Mouse (Mus musculus): ENCODE results near the gene Tead1. TPM values are rescaled to one million over a fixed set of nuclear protein-coding genes. Genes with fewer than 3 reads are reported as not detected.

Tead1 gene
- polyA plus RNA-seq, 1 experiment from 2014 or later: 15.9 TPM

DNA sequence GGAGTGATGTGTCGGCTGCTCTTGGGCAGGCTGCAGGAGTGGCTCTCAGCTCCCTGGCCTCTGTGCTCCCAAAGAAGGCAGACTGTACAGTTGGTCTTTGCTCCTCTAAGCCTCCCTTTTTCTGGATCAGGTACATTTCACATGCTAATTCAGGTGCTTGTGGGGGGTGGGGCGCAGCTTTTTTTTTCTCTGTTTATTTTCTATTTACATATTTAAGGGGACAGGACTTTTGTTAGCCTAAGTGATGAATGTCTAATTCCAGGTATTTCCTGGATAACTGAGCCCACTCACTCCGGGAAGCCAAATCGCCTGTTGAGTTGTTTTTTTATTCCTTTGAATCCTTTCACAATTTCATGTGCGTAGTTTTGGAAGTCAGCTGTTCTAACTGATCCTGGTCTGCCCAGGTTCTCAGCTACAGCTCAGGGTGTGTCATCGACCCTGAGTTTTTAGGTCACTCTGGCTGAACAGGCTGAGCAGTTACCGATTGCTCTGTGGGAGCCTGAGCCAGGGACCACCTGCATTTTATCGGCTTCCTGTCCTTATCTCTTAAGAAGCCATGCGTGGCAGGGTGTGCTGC, 9.4 kb downstream of the Tead1 start:
- WGBS: 40% methylated on average over 9 of the region's 9 CpGs
- Histone ChIP-seq H3K4me2 (no peak overlapping the region), H3K4me3 (replicated peaks) (no peak overlapping the region), H3K36me3 (no peaks in the 10 kb centered on the region), H3K4me1 (peaks cover 46% of the 10 kb centered on the region), H3K9me3 (replicated peaks) (no peaks in the 10 kb centered on the region), H3K27ac (replicated peaks) (no peak overlapping the region), H3K27me3 (replicated peaks) (no peaks in the 10 kb centered on the region), H3K9ac (replicated peaks) (no peak overlapping the region)
- no peak for ATAC-seq (ENCODE audit: low FRiP score)

DNA sequence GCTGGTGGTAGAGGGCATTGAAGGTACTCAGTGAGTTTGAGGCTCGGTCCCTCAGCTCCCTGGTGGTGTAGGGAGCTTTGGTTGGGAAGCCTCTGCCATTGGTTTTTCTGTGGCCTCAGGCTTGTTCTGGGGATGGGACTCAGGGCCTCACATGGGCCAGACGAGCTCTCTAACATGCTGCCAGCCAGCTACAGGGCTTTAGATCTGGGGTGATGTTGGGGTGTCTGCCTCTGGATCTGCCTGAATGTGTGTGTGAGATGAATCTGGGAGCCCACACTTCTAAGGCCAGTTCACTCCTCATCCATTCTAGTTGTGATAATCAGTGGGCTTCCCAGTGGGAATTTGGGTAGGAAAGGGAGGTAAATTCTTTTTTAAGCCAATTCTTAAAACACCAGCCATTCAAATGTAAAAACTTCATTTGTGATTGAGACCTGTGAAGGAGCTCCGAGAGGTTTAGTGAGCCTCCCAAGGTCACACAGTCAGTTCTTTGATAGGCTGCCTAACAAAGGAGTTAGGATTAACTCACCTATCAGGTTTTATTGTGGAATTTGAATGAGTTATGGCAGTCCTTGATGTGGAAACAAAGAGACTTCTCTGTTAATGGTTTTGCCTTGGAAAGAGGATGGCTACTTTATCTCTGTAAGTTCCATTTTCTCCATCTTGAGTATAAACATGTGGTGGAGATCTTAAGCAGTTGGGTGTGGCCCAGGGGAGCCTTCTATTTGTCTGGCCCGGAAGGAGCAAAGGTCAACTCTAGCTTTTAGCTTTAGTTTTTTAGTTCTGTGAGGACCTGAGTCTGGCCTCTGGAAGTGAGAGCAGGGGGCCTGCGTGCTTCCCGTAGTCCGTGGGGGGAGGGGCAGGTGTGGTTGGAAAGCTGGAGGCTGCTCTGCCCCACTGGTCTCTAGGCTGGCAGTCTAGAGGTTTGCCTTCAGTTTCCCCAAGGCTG, 12.0 kb downstream of the Tead1 start:
- ATAC-seq (ENCODE audit: low FRiP score): no peak
- no peak overlapping the region for H3K4me2 ChIP-seq
- 18% methylated on average over 7 of the region's 7 CpGs for WGBS
- no peaks in the 10 kb centered on the region for H3K27me3 ChIP-seq (replicated peaks)
- H3K27ac ChIP-seq (replicated peaks): no peak overlapping the region
- no peaks in the 10 kb centered on the region for H3K36me3 ChIP-seq
- H3K9me3 ChIP-seq (replicated peaks): no peaks in the 10 kb centered on the region
- no peak overlapping the region for H3K4me3 ChIP-seq (replicated peaks)
- peaks cover 36% of the 10 kb centered on the region for H3K4me1 ChIP-seq
- H3K9ac ChIP-seq (replicated peaks): no peak overlapping the region

DNA sequence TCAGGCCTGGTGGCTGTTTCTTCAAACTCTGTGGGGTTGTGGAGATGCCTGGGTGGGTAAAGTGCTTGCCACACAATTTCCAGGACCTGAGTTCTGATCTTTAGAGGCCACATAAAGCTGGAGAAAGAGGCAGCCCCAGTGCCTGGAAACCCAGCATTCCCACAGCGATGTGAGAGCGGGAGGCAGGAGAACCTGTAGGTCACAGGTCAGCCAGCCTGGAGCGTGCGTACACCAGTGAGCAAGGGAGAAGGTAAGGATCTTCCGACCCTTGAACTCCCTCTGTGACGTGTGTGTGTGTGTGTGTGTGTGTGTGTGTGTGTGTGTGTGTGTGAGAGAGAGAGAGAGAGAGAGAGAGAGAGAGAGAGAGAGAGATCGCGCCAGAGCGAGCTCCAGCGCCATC, 14.4 kb downstream of the Tead1 start:
- no peak overlapping the region for H3K9ac ChIP-seq (replicated peaks)
- no peak overlapping the region for H3K4me2 ChIP-seq
- no peak overlapping the region for H3K4me3 ChIP-seq (replicated peaks)
- H3K27ac ChIP-seq (replicated peaks): no peak overlapping the region
- no peaks in the 10 kb centered on the region for H3K27me3 ChIP-seq (replicated peaks)
- WGBS: 82% methylated on average over 10 of the region's 10 CpGs
- H3K9me3 ChIP-seq (replicated peaks): no peaks in the 10 kb centered on the region
- H3K4me1 ChIP-seq: peaks cover 52% of the 10 kb centered on the region
- ATAC-seq (ENCODE audit: low FRiP score): no peak
- no peaks in the 10 kb centered on the region for H3K36me3 ChIP-seq

DNA sequence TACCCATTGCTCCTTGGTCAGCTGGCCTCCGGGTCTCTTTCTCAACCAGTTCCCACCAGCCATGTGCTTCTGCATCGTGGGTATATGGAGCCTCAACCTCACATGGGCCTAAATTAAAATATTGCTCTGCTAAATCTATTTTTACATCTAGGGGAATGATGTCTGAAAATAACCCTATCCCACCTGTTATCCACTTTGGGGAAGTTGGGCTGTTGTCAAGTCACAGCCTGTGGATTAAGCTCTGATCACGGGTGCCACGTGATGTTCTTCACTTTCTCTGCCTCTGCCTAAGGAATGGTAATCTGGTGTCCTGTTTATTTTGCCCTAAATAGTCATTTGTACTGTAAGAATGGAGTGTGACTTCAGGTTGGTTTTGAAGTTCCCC, 17.7 kb downstream of the Tead1 start:
- WGBS: 49% methylated on average over 4 of the region's 4 CpGs

DNA sequence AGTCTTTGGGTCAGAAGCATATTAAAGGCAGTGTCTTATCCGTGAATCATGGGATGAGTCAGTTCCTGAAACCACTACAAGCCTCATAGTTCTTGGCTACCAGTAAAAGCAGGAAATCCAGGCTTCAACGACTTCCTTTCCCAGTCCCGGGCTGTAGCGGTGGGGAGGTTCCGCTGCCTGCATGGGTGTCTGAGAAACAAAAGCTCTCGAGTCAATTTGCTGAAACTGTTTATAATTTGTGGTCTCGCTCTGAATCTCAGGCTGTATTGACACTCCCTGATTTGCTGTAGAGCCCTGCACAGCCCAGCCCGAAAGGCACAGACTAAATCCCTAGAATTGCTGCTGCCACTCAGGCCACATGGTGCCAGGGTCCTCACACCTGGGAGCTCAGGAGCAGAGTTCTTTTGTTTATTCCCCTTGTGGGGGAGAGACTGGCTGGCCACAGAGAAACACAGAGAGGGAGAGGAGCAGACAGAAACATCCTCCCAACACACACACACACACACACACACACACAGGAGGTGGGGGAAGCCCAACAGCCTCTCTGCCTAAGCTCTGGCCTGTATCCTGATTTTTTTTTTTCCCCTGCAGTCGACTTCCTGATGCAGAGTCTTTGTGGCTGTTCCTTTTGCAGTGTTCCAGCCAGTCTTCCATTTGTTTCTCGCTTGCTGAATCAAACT, 18.2 kb downstream of the Tead1 start:
- peak; percentile 42; the same call in 1 of the 2 replicates for ATAC-seq (ENCODE audit: low FRiP score)
- peak overlapping the region; percentile 80 for H3K27ac ChIP-seq (replicated peaks)
- peaks cover 50% of the 10 kb centered on the region for H3K4me1 ChIP-seq
- H3K4me2 ChIP-seq: peak overlapping the region; percentile 27
- no peak overlapping the region for H3K9ac ChIP-seq (replicated peaks)
- WGBS: 12% methylated on average over 10 of the region's 10 CpGs
- no peak overlapping the region for H3K4me3 ChIP-seq (replicated peaks)
- no peaks in the 10 kb centered on the region for H3K36me3 ChIP-seq
- no peaks in the 10 kb centered on the region for H3K9me3 ChIP-seq (replicated peaks)
- H3K27me3 ChIP-seq (replicated peaks): no peaks in the 10 kb centered on the region

More for the DNA sequence above, 17.7 kb downstream of the Tead1 start:
- H3K36me3 ChIP-seq: no peaks in the 10 kb centered on the region
- H3K4me1 ChIP-seq: peaks cover 54% of the 10 kb centered on the region
- no peak overlapping the region for H3K9ac ChIP-seq (replicated peaks)
- no peak for ATAC-seq (ENCODE audit: low FRiP score)
- no peak overlapping the region for H3K4me2 ChIP-seq
- peak overlapping the region; percentile 80 for H3K27ac ChIP-seq (replicated peaks)
- no peak overlapping the region for H3K4me3 ChIP-seq (replicated peaks)
- no peaks in the 10 kb centered on the region for H3K9me3 ChIP-seq (replicated peaks)
- H3K27me3 ChIP-seq (replicated peaks): no peaks in the 10 kb centered on the region

DNA sequence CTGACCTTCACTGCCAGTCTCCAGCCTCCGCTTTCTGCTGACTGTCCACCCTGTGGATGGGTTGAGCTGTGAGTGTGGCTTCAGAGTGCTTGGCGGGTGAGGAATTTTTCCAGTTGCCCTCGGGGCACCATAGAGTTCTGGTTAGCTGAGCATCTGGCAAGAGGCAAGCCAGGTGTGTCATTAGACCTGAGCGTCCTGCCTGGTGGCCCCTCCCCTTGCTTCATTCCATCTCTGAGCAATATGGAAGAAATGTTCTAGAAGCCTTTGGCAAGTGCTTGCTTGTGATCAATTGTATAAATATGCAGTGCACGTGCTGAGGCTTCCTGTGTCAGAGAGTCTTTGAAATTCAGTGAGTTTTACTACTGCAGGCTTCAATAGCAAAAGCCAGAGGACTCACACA, 21.0 kb downstream of the Tead1 start:
- no peak overlapping the region for H3K4me2 ChIP-seq
- no peaks in the 10 kb centered on the region for H3K27me3 ChIP-seq (replicated peaks)
- H3K4me3 ChIP-seq (replicated peaks): no peak overlapping the region
- 45% methylated on average over 5 of the region's 5 CpGs for WGBS
- H3K9ac ChIP-seq (replicated peaks): no peak overlapping the region
- ATAC-seq (ENCODE audit: low FRiP score): 0 out of 2 replicates have a peak, but pooled peaks have one; percentile 15
- no peak overlapping the region for H3K27ac ChIP-seq (replicated peaks)
- H3K4me1 ChIP-seq: peaks cover 50% of the 10 kb centered on the region
- no peaks in the 10 kb centered on the region for H3K9me3 ChIP-seq (replicated peaks)
- H3K36me3 ChIP-seq: no peaks in the 10 kb centered on the region

DNA sequence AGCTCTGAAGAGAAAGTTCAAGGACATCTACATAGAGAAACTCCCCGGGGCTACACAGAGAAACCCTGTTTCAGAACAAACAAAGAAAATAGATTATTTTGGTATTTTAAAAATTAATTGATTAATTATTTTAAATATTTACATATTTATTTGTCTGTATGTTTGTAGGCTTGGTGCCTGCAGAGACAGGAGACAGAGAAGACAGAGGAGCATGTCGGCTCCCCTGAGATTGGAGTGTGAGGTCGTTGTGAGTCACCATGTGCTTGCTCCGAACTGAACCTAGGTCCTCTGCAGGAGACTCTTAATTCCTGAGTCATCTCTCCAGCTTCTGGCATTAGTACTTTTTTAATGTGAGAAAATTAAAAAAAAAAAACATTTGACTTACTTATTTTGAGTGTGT, 24.2 kb downstream of the Tead1 start:
- WGBS: 79% methylated on average over 4 of the region's 4 CpGs
- no peak for ATAC-seq (ENCODE audit: low FRiP score)

DNA sequence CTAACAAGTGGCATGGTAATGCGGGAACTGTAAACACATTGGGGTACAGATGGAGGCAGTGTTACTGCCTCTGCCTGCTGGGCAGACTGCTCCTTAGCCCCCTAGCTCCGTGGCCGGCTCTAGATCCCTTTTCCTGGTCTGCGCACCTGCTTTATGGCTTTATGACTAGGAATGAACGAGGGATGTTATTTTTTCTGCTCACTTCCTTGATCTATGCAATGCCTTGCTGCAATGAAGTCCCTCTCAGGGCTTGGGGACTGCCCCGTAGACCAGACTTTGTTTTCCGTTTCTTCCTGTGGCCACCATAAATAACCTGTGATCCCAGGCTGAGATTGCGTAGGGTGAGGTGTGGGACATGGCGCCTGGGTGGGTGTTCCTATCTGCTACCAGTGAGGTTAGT, 26.8 kb downstream of the Tead1 start:
- H3K9me3 ChIP-seq (replicated peaks): no peaks in the 10 kb centered on the region
- H3K4me2 ChIP-seq: no peak overlapping the region
- ATAC-seq (ENCODE audit: low FRiP score): no peak
- no peak overlapping the region for H3K27ac ChIP-seq (replicated peaks)
- no peaks in the 10 kb centered on the region for H3K27me3 ChIP-seq (replicated peaks)
- H3K9ac ChIP-seq (replicated peaks): no peak overlapping the region
- WGBS: 44% methylated on average over 9 of the region's 9 CpGs
- no peak overlapping the region for H3K4me3 ChIP-seq (replicated peaks)
- H3K36me3 ChIP-seq: no peaks in the 10 kb centered on the region
- H3K4me1 ChIP-seq: peaks cover 14% of the 10 kb centered on the region

More for the DNA sequence above, 24.2 kb downstream of the Tead1 start:
- no peak overlapping the region for H3K9ac ChIP-seq (replicated peaks)
- H3K27me3 ChIP-seq (replicated peaks): no peaks in the 10 kb centered on the region
- peaks cover 25% of the 10 kb centered on the region for H3K4me1 ChIP-seq
- no peak overlapping the region for H3K27ac ChIP-seq (replicated peaks)
- no peak overlapping the region for H3K4me3 ChIP-seq (replicated peaks)
- H3K36me3 ChIP-seq: no peaks in the 10 kb centered on the region
- no peaks in the 10 kb centered on the region for H3K9me3 ChIP-seq (replicated peaks)
- no peak overlapping the region for H3K4me2 ChIP-seq

DNA sequence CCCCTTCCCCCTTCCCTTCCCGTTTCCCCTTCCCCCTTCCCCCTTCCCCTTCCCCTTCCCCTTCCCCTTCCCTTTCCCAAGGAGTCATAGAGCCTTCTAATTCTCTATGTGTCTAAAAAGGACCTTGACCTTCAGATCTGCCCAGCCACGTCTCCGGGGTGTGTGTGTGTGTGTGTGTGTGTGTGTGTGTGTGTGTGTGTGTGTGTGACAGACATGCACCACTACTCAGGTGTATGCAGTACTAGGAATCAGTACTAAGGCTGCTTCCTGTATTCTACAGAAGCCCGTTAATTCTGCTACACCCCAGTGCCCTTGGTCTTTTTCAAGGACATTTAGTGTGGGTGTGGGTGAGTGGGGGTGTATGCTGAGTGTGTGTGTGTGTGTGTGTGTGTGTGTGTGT, 27.6 kb downstream of the Tead1 start:
- WGBS: 75% methylated on average over 3 of the region's 4 CpGs
- no peak for ATAC-seq (ENCODE audit: low FRiP score)
- Histone ChIP-seq H3K9ac (replicated peaks) (no peak overlapping the region), H3K27ac (replicated peaks) (no peak overlapping the region), H3K4me2 (no peak overlapping the region), H3K27me3 (replicated peaks) (no peaks in the 10 kb centered on the region), H3K9me3 (replicated peaks) (no peaks in the 10 kb centered on the region), H3K36me3 (no peaks in the 10 kb centered on the region), H3K4me1 (peaks cover 14% of the 10 kb centered on the region), H3K4me3 (replicated peaks) (no peak overlapping the region)

DNA sequence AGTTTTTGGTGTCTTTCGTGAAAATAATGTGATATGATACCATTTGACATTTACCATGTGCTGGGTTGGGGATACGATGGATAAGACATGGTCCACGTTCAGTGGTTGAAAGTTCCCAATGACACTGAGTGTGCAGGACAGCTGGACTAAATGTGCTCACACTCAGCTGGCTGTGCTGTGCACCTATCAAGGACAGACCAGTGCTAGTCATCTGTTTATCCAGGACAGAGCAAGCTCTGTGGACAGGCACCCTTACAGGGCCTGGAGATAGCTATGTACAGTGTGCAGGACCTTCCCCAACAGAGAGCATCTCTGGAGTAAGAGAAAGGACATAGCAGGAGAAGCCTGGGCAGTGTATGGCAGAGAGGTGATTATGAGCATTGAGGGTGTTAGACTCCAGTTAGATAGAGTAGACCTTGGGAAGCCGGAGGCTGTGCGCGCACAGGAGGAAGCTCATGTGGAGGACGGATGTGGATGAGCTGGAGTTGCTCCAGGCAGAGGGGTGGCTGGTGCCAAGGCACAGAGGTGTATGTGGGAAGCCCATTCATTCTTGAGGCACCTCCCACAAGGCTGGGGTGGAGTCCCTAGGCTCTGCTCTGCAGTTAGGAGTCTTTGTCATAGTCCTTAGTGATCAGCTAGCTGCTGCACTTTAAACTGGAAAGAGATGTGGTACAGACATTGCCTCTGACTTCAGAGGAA, 31.4 kb downstream of the Tead1 start:
- Histone ChIP-seq H3K27me3 (replicated peaks) (no peaks in the 10 kb centered on the region), H3K9me3 (replicated peaks) (no peaks in the 10 kb centered on the region), H3K9ac (replicated peaks) (no peak overlapping the region), H3K4me1 (peaks cover 20% of the 10 kb centered on the region), H3K4me2 (no peak overlapping the region), H3K4me3 (replicated peaks) (no peak overlapping the region), H3K27ac (replicated peaks) (no peak overlapping the region), H3K36me3 (no peaks in the 10 kb centered on the region)
- ATAC-seq (ENCODE audit: low FRiP score): no peak
- WGBS: 78% methylated on average over 7 of the region's 7 CpGs

DNA sequence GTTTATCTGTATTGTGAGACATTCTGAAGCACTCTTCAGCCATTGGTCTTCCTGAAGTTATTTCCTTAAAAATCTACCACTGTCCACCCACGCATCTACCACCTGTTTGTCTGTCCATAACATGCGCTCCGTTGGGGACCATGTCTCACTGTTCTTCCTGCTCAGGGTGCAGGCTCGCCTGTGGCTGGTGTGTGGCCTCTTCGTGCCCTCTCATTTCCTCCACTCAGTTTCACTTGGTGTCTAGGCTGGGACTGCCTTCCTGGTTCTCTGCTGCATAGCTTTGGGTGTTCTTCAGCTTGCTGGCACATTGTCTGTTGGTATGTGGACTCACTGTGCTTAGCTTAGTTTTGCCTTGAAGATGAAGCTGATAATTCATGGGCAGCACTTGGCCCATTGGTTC, 32.9 kb downstream of the Tead1 start:
- 92% methylated on average over 5 of the region's 5 CpGs for WGBS
- H3K36me3 ChIP-seq: no peaks in the 10 kb centered on the region
- no peak for ATAC-seq (ENCODE audit: low FRiP score)
- no peaks in the 10 kb centered on the region for H3K27me3 ChIP-seq (replicated peaks)
- H3K4me2 ChIP-seq: no peak overlapping the region
- no peak overlapping the region for H3K27ac ChIP-seq (replicated peaks)
- H3K9ac ChIP-seq (replicated peaks): no peak overlapping the region
- H3K9me3 ChIP-seq (replicated peaks): no peaks in the 10 kb centered on the region
- no peak overlapping the region for H3K4me3 ChIP-seq (replicated peaks)
- peaks cover 18% of the 10 kb centered on the region for H3K4me1 ChIP-seq

Data from neural tube, embryonic 15.5 days (tissue).